Mouse (Mus musculus) liver, postnatal 0 days (tissue): Measurements from ENCODE around the gene Rala.

Experiments used
- CTCF ChIP-seq: sonication (generic); IDR thresholded peaks from 2 replicates; pipeline ENCODE4 v1.5.1; 2016; ENCODE audit warnings: antibody characterized with exemption, low read depth
- EP300 ChIP-seq: IDR thresholded peaks from 2 replicates; pipeline ENCODE4 v1.6.1; 2016; ENCODE audit warnings: antibody characterized with exemption, low read depth, mild to moderate bottlenecking

DNA sequence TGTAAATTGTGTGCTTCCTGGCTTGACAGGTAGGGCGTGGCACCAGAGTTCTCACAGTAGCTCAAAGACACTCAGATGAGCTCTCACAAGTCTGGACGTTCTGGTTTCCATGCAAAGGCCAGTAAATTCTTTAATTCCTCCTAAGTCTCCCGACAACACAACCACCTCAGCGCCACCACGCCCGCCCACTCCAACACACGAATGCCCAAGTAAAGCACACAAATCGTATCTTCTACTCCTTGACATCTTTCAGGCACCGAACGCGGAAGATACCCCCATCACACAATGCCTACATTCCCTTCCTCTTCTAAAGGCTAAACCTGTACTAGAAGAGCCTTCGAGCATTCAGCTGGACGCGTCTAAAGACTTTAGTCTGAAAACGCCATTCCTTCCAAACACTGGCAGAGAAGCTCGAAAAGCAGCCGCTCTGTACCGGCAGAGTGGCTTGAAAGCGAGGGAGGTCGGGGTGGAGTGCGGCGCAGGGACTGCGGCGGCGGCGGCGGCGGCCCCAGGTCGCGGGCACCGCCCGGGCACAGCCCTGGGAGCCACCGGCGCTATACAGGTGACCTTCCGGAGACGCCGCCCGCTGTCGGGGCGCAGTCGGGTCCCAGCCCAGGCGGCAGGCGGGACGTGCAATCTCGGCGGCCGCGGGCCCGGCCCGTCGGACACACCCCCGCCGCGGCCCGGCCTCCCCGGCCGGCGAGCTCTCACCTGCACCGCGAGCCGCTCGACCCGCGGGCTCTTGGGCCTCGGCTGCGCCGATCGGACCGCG lies 547 bp downstream of the Rala start:
- TF ChIP-seq CTCF (no peak), EP300 (no peak)
